Mouse (Mus musculus) lung, adult 2 months (tissue): ENCODE data around the gene Trim24. TPM values are rescaled to one million over a fixed set of nuclear protein-coding genes. Genes with fewer than 3 reads are reported as not detected.

Experiments used
- DNase-seq: peaks from one replicate; pipeline ENCODE4 v3.0.0; 2022
- H3K4me1 ChIP-seq: fragments of 200-500 bp; 2 replicates; pipeline ENCODE4 v1.6.1; 2011; ENCODE audit warnings: low read length; ENCODE audit not compliant: control insufficient read depth, insufficient read depth
- H3K4me3 ChIP-seq: fragments of 200-500 bp; replicated peaks from 2 replicates; pipeline ENCODE3; 2011; ENCODE audit warnings: low read depth, mild to moderate bottlenecking, control low read depth, low read length; ENCODE audit errors: extremely low read depth
- CTCF ChIP-seq: fragments of 200-500 bp; IDR thresholded peaks from 2 replicates; pipeline ENCODE4 v1.5.1; 2011; ENCODE audit warnings: mild to moderate bottlenecking, low read length, control low read depth; ENCODE audit not compliant: insufficient read depth
- POLR2A ChIP-seq: fragments of 200-500 bp; IDR thresholded peaks from 2 replicates; pipeline ENCODE4 v1.6.1; 2011; ENCODE audit warnings: low read depth, mild to moderate bottlenecking, control low read depth, low read length, borderline replicate concordance; ENCODE audit errors: extremely low read depth
- WGBS: fragments of 180-500 bp; shearing (Covaris S2); methylation state at CpG from one replicate; pipeline ENCODE4 v1.1.7; 2018; 5-methylcytosine and 5-hydroxymethylcytosine counted together
- polyA plus RNA-seq: library from polyadenylated mRNA; depleted of rRNA; stranded (reverse); fragments of >200 nt; gene quantifications from 2 replicates; pipeline ENCODE4 v1.2.3, GENCODE M21; 2012; rRNA removed

Trim24 gene
- polyA plus RNA-seq, 1 experiment, result 12.4 TPM

- Histone ChIP-seq H3K4me1 (no peaks in the 10 kb centered on the region), H3K4me3 (no peak overlapping the region)
- WGBS, result 92% methylated on average over 1 of the region's 1 CpGs
- no peak for DNase-seq
- TF ChIP-seq POLR2A (no peak), CTCF (no peak)
These were observed 33.2 kb downstream of the Trim24 start for GRCm38 (mm10) chr6:37903810-37904209.

DNA sequence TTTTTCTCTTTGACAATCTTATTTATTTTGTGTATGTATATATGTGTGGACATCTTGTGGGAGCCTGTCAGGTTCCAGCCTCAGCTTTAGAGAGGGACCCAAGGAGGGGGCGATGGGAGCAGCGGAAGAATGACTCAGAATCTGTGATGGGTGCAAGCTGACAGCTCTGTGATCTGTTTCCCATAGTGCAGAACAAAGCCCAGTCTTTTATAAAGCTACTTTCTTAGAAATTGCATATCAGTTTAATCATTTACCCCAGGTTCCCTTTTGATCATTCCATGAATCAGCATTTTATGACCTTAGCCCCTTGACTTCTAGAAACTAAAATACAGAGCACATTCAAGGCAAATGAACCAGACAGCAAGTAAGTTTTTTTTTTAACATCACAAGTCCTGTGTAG lies 42.9 kb downstream of the Trim24 start:
- TF ChIP-seq CTCF, result no peak
- TF ChIP-seq POLR2A, result no peak
- Histone ChIP-seq H3K4me3 (no peak overlapping the region), H3K4me1 (no peaks in the 10 kb centered on the region)
- 96% methylated on average over 2 of the region's 2 CpGs for WGBS
- DNase-seq, result no peak

GRCm38 (mm10) chr6:37925104-37925503 lies 54.5 kb downstream of the Trim24 start:
- no peak for TF ChIP-seq POLR2A
- TF ChIP-seq CTCF, result no peak
- no peak overlapping the region for H3K4me3 ChIP-seq
- 98% methylated on average over 1 of the region's 1 CpGs for WGBS
- no peaks in the 10 kb centered on the region for H3K4me1 ChIP-seq
- DNase-seq, result no peak

DNA sequence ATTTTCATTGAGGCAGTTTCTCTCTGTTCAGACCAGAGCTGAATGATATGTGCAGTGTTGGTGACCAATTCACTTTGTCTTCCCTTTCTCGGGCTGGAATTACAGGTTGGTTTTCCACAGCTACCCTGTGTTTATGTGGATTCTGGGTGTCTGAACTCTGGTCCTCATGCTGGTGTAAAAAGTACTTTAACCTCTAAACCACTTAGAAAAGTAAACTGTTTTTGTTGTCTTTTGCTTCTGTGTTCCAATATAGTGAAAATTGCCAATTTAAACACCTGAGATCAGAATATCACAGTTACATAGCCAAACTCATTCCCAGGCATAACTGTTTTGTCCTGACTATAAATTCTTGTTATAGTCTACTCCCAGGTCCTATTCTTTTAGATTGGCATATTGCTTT lies 56.1 kb downstream of the Trim24 start:
- TF ChIP-seq POLR2A (no peak), CTCF (no peak)
- Histone ChIP-seq H3K4me1 (no peaks in the 10 kb centered on the region), H3K4me3 (no peak overlapping the region)
- no peak for DNase-seq
- 100% methylated on average over 1 of the region's 1 CpGs for WGBS

DNA sequence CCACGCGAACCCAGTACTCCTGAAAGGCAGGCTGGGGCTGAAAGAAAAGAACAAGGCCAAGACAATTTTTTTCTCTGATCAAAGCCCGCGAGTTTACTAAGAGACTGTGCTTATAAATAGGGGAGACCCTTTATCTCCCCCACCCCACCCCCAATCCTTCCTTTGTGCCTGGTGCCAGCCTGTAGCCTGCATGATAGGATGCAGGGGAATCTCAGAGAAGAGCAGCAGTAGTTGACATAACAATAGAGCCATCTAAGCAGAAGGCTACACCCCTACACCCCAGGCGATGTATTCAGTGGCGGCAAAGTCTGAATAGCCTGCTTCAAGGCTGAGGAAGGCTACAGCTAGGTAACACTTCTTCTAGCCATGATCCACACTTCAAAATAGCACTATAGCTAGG lies 65.9 kb downstream of the Trim24 start:
- 82% methylated on average over 6 of the region's 6 CpGs for WGBS
- no peak for TF ChIP-seq CTCF
- no peak for TF ChIP-seq POLR2A
- no peak for DNase-seq
- Histone ChIP-seq H3K4me3 (no peak overlapping the region), H3K4me1 (peaks cover 4% of the 10 kb centered on the region)

GRCm38 (mm10) chr6:37951306-37951705 lies 80.7 kb downstream of the Trim24 start:
- TF ChIP-seq POLR2A (no peak), CTCF (no peak)
- WGBS, result 82% methylated on average over 6 of the region's 6 CpGs
- Histone ChIP-seq H3K4me1 (no peaks in the 10 kb centered on the region), H3K4me3 (no peak overlapping the region)
- no peak for DNase-seq

- WGBS, result 88% methylated on average over 4 of the region's 4 CpGs
- Histone ChIP-seq H3K4me1 (no peaks in the 10 kb centered on the region), H3K4me3 (no peak overlapping the region)
- TF ChIP-seq CTCF (no peak), POLR2A (no peak)
- no peak for DNase-seq
These were observed 96.8 kb downstream of the Trim24 start for GRCm38 (mm10) chr6:37967386-37967785.

DNA sequence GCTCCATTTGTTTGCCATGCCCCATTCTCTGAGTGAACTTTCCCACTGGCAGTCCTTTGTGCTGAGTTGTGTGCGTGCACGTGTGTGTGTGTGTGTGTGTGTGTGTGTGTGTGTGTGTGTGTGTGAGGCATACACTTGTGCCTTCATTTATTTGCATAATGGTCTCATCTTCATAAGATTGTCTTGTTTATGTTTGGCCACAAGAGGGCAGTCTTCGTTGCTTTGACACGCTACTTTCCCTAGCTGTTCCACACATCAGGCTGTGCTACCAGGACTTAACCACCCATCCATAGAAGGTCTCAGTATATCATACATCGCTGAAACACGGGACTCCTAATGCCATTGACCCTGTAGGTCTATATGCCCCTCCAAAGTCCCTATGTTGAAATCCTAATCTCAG lies 136.8 kb downstream of the Trim24 start:
- TF ChIP-seq CTCF (peak; percentile 58), POLR2A (no peak)
- Histone ChIP-seq H3K4me3 (no peak overlapping the region), H3K4me1 (no peaks in the 10 kb centered on the region)
- DNase-seq, result peak; percentile 18
- WGBS, result 8% methylated on average over 6 of the region's 6 CpGs

DNA sequence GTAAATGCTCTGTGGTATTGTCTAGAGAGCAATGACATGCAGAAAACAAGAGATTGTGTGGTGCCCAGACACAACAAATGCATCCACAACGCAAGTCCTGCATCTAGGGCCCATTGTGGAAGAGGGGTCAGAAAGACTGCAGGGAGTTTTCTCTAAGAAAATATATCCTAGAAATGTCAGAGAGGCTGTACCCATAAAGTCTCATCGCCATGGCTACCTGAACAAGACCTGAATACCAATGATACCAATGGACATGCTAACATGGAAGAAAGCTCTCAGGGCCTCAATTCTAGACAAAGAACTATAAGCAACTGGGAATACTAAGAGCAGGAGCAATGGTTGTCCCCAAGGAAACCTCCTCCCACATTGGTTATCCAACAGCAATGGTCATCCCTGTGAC lies 142.2 kb downstream of the Trim24 start:
- TF ChIP-seq CTCF (no peak), POLR2A (no peak)

More for the DNA sequence above, 142.2 kb downstream of the Trim24 start:
- WGBS, result 96% methylated on average over 2 of the region's 2 CpGs
- no peak for DNase-seq
- Histone ChIP-seq H3K4me1 (no peaks in the 10 kb centered on the region), H3K4me3 (no peak overlapping the region)

Other genes with a start within 250 kb of the Trim24 start
- gene Svopl, start 176.2 kb downstream of the Trim24 start, polyA plus RNA-seq, result 0.58 and 0.66 TPM in 2 replicates
- gene Tmem213, start 238.4 kb downstream of the Trim24 start, polyA plus RNA-seq, result 2.6 and 3.0 TPM in 2 replicates